Mouse (Mus musculus): Measurements from ENCODE around the gene Ccng2.

Gene Ccng2

DNA sequence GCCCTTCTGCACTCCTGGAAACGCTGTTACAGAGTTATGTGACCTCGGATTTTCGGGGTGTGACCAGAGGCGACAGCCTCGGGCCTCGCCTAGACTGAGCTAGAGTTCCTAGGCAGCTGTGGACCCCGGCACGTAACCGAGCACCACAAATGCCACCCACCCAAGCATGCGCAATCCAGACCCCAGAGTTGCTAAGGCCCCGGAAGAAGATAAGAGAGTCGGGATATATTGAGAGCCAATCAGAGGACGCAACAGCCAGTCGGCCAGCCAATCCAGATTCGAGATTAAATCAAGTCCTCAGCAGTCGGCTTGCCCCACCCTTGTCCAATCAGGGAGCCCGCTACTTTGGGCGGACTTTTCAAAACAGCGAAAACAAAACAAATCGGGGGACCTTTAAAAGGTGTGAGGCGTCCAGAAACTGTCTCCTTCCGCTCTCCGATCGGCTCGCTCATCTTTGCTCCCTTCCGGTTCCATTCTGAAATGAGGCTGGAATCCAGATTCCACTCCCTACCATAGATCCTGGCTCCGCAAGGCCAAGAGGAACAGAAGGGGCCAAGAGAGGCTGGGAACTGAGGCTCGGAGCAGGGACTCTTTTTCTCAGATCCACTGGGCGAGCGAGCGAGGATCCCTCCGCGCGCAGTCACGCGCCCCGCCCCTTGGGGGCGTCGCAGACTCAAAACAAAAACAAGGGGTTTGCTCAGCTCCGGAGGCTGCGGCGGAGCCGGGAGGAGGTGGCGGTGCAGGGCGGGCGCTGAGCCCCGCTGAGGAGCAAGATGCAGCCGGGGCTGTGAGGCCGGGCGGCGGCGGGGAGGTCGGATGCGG is at the start of gene Ccng2:
Ccng2 (plus strand) TSS at position 375 of the 822 bp plus-strand sequence.
- DNase-seq (ENCODE audit: low read depth, low spot score): peak; percentile 100

DNA sequence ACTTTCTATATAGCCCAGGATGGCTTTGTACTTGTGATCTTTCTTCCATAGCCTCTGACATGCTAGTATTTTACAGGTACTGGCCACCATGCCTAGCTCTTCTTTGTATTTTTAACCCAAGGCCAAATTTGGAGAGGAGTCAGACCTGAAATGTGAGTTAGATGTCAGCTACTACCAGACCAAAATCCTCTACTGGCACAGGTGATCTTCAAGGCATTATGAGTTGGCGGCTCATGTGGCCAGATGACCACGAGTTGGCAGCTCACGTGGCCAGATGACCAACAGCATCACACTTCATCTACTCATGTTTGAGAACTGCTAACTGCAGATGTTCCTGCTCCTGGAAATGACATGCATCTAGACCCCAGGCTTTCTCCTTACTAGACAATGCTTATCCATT is 48.7 kb upstream of the Ccng2 start:
- DNase-seq (ENCODE audit: low read depth, low spot score): no peak

DNA sequence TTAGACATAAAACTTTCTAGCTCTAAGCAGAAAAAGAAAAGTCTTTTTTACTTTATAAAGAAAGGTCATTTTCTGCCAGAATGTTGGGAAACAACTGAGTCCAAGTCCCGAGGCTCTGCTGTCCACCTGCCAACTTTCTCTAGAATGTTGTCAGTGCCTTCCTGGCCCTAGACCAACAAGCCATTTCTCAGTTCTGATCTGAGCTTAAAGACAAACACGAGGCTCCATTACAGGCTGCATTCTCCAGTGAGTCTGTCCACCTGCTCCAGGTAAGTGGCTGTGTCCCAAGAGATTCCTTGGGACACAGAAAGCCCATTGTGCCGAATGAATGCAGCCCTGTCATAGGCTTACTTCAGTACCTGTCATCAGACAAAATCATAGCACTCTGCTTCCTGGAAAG is 45.4 kb upstream of the Ccng2 start:
- DNase-seq (ENCODE audit: low read depth, low spot score): no peak

DNA sequence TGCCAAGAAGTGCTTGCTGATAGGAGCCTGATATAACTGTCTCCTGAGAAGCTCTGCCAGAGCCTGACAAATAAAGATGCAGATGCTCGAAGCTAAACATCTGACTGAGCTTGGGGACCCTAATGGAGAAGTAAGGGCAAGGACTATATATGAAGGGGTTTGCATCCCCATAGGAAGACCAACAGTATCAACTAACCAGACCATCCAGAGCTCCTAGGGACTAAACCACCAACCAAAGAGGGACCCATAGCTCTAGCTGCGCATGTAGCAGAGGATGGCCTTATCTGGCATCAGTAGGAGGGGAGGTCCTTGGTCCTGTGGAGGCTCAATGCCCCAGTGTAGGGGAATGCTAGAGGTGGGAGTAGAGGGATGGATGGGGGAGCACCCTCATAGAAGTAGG is 42.5 kb upstream of the Ccng2 start:
- no peak for DNase-seq (ENCODE audit: low read depth, low spot score)

DNA sequence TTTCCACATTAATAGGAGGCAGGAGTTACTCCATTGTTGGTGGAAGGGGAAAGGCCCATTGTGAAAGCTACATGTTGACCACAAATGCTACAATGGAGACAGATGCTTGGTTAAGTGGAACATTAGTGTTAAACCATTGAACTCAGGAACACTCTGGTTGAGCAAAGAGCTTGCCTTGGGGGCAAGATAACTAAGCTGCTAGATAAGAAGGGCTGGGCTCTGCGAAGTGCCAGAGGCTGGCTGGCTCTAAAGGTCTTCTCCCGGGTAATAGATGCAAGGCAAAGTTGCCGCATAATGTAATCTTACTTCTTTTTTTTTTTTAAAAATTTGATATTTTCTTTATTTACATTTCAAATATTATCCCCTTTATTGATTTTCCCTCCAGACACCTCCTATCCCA is 39.9 kb upstream of the Ccng2 start:
- DNase-seq (ENCODE audit: low read depth, low spot score): no peak

DNA sequence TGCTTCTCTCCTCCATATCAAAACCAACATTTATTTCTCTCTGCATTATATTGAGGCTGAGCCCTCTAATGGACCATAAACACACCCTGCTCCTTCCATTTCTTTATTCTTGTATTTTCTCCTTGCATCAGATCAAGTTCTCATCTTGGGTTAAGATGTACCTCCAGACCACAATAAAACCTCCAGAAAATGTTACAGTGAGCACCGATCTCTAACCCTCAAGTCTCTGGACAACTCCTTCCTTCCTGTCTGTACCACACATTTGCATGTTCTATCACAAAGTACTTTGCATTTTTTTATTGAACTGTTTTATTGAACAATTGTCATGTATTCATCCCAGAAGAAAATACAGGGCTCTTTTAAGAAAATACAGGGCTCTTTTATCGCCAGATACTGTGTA is 37.5 kb upstream of the Ccng2 start:
- peak; percentile 25 for DNase-seq (ENCODE audit: low read depth, low spot score)

DNA sequence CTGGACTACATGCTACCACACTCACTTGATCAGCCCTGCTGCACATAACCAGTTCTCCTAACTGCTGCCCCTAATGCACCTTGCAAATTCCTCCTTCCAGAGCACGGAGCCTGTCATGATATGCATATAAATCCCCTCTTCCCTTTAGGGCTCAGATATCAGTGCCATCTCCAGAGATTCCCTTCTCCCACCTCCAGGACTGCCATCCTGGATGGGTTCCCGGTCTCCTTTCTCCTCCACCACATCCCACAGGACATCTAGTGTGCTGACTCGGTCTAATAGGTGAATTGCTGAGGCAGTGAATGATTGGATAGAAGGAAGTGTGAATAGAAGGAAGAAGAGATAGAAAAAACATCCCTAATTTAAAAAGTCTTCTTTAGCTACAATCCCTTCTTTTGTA is 35.3 kb upstream of the Ccng2 start:
- no peak for DNase-seq (ENCODE audit: low read depth, low spot score)

DNA sequence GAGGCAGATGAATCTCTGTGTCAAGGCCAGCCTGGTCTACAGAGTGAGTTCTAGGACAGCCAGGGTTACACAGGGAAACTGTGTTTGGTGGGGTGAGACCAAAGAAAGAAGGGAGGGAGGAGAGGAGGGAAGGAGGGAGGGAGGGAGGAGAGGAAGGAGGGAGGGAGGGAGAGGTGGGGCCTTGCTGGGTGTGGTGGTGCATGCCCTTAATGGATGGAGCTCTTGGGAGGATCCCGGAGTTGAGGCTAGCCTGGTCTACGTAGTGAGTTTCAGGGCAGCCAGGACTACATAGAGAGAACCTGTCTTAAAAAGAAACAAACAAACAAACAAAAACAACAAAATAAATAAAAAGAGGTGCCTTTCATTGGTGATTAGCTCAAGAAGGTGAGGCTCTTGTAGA is 34.2 kb upstream of the Ccng2 start:
- no peak for DNase-seq (ENCODE audit: low read depth, low spot score)

DNA sequence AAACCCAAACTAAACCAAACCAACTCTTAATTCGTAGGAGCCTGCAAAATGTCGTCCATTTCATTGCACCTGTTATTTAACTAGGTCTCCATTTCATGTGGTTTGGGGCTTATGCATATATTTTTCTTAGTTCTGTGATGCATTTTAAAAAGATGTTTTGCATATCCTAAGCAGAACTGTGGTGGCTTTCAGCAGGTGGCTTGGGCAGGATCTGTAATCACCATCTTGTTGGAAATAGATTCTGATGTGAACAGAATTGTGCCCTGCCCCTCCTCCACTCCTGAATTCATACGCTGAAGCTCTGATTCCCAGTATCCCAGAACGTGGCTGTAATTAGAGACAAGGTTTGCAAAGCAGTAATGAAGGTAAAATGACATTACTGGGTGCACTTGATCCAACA is 32.9 kb upstream of the Ccng2 start:
- peak; percentile 78 for DNase-seq (ENCODE audit: low read depth, low spot score)

DNA sequence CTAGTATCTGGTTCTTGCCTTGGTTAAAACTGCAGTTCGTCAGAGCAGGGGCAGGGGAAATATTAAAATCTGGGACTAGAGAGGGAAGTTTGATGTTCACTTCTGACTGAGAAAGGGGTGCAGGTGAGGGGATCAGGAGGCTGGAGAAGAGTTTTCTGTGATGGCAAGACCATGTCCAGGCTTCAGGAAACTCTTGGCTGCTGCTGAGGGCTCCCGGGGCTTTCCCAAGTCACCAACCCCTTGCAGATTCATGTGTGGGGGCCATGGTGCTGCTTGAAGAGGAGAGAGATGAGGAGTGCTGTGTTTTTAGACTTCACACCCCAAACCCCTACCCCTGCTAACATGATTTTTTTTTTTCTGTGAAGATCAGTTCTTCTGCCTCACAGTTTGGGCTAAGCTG is 32.5 kb upstream of the Ccng2 start:
- peak; percentile 15 for DNase-seq (ENCODE audit: low read depth, low spot score)

DNA sequence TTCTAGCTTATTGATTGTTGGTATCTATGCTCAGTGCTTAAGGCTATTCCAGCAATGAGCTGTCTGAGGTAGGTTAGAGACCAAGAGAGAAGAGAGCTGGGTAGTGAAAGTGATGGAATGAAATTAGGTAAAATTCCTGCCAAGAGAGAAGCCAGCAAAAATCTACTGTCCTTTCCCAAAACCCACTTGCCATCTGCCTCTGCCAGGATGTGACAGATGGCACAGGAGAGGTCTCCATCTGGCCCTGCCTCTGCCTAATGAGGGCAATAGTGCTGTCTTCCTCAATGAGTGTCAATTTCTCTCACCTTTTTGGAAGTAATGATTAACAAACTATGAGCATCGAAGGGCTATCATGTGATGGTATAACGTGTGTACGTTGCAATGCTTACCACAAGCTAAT is 31.2 kb upstream of the Ccng2 start:
- DNase-seq (ENCODE audit: low read depth, low spot score): no peak

DNA sequence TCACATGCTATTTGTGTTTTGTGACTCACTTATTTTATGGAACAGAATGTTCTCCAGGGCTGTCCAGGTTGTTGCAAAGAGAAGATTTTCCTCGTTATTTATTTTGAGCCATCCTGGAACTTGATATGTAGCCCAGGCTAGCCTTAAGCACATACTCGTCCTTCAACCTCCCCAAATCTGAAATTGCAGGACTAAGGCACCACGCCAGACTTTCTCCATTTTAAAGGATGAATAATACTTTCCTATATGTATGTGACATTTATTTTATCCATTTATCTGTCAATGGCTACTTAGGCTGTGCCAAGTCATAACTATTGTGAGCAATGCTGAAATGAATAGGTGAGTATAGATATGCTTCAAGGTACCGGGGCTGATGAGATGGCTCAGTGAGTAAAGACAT is 30.5 kb upstream of the Ccng2 start:
- no peak for DNase-seq (ENCODE audit: low read depth, low spot score)

DNA sequence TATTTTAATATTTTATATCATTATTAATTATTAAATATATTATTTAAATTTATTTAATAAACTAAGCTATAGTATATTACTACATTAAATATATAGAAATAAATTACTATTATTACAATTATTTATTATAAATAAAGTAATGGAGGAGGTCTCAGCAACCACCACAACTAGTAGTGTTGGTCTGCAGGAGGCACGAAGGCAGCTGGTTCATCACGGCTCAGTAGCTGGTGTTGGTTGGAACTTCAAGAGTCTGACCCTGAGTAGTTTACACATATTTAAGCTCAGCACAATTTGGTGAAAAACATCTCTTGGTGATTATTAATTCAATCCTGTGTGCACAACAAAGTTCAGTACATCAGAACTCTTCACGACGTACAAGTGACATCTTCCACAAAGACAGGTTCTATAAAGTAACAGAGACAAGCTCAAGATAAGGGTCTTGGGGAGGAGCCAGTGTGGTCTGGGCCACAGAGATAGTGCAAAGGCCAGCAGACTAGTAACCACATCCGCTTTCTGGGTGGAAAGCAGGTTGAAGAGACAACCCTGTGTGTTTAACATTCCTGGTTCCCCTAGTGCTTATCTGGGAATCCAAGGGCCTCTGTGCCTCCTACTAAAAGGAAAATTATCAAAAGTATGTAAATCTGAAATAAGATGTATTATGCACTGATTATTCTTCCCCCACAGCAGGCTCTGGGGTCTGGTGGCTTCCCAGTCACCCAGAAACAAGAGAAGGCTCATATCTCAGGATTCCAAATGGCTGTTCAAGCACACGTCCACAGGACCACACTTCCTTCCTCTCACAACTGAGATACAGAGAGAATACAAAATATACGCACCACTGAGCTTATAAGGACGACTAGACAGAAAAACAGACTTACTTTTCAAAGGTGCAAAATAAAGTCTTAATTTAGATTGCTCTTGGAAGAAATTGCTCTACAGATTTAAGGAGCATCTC is 27.2 kb upstream of the Ccng2 start:
- no peak for DNase-seq (ENCODE audit: low read depth, low spot score)

DNA sequence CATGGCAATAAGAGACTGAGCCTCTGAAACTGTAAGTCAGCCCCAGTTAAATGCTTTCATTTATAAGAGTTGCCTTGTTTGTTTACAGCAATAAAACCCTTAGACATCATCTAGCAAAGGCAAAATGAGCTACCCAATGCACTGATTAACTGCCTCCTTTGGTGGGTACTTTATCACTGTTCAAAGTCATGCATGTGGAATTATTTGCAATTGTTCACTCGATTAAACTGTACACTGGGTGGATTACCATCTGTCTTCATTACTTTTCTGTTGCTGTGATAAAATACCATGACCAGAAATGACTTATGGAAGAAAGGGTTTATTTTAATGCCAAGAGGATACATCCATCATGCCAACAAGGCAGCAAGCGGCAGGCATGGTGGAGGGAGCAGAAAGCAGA is 21.8 kb upstream of the Ccng2 start:
- no peak for DNase-seq (ENCODE audit: low read depth, low spot score)

DNA sequence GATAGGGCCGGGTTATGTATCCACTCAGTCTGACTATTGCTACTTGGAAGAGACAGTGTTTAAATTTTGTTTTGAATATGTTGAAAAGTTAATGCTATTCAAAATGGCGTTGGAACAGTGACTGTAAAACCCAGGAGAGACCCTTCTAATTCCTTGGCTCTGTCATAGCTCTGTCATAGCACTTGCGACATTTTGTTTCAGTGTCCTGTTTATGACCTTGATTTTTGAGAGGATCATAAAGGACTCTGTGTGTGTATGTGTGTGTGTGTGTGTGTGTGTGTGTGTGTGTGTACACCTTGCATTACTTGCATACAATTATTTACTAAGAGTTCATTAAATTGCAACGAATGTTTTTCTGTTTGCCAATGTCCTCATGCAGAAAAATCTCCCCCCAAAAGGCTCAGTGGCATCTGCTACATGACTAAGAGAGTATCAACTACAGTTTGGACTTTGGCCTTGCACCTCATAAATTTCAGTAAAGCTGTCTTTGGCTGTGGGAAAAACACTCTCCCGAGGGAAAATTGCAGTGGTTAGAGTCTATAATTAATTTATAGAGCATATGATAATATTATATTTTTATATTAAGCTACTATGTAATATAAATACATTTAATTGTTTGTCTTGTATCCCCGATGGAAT is 17.0 kb upstream of the Ccng2 start:
- DNase-seq (ENCODE audit: low read depth, low spot score): no peak

DNA sequence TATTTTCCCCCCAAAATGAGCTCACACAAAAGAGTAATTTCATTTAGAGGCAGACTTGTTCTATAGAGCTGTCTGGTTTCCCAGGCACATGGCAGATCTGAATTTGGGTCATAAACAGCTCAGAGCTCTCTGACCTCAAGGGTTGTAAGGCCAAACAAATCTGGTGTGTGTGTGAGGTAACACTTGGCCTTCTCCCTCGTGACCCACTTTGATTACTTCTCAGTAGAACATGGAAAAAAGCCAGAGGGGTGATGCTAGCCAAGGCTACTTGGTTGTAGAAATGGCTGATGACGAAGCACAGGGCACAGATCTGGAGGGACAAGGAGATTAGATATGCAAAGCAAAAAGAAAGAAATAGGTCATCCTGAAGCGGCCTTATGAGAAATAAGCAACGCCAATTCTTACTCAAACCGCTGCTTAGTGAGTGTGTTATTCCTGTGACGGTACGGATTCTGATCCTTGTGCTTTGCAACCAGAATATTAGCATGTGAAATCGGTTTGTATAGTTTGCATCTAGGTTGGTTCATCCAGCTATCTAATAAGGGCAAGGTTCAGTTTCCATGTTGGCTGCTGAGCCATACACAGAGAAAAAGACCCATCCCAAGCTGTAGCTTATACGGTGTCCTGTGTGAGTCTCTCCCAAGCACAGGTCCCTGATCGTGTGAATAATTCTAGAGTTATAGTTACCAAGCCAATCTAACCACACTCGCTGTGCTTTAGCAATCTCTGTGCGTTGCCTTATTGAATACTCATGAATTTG is 15.9 kb upstream of the Ccng2 start:
- no peak for DNase-seq (ENCODE audit: low read depth, low spot score)

DNA sequence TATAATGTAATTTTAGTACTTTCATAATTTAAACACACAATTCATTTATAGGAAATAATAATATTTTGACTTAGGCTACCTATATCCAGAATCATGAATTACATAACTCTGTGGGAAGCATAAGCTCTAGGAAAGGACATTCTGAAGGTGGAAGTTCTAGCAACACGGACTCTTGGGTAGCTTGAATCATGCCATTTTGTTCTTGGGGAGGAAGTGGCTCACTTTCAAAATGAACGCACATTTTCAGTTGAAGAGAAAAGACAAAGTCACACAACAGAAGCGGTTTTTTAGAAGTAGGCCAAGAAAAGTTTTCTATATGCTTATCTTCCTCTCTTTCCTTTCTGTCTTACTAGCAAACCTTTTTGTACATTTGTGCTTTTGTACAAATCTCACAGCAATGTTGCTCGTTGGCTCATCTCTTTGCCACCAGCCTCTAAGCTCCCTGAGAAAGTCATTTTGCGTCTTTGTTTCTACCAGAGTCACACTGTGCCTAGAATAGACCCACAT is 11.2 kb upstream of the Ccng2 start:
- peak; percentile 72 for DNase-seq (ENCODE audit: low read depth, low spot score)

DNA sequence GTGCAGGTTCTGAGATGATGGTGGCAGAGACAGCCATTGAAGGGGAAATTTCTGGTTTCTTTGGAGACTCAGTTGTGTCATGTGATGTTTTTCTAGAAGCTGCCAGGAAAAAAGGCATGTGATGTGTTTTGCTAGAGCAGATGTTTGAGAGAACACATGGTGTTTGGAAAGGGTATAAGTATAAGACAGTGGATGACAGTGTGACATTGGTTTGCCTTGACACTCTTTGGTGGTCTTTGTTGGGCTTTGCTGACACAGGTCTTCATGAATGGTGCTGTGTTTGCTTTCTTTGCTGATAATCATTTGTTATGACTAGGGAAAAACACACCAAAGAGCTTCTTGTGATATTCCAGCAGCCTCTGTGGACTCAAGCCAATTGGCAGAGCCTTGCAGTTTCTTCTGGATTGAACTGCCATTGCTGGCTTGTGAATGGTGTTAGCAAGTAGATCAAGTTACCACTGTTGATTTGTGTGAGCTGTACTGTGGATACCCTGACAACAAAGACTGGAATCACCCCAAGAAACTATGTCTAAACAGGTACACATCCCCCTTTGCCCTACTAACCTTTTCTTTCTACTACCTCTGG is 10.1 kb upstream of the Ccng2 start:
- DNase-seq (ENCODE audit: low read depth, low spot score): no peak

DNA sequence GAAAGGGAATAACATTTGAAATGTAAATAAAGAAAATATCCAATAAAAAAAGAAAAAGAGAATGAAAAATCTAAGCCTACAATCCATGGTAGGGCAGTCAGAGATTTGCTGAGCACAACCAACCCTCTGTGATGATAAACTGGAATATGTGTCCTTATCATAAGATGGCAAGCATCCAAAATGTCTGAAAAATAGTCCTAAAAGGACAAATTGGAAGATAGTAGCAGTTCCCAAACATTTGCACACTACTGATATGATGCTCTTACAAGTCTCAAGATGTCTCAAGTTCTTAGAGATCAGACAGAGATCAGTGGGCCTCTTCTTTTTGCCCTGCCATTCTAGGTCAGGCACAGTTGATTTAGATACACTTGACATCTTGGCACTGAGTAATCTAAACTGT is 7.7 kb upstream of the Ccng2 start:
- no peak for DNase-seq (ENCODE audit: low read depth, low spot score)

DNA sequence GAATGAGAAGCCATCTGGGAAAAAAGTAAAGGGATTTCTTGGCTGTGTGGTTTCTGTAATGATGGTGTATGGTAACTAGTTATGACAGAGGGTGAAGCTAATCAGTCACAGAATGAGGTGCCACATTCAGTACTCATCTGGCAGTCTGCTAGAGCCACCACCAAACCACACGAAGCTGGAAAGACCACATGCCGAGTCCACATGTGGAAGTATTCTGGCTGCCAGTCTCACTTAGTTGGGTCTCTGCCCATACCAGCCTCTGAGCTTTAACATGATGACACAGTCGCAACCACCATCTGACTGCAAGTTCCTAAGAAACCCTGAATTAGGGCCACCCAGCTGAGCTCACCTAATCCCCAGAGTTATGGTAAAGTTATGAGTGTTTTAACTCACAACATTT is 6.1 kb upstream of the Ccng2 start:
- no peak for DNase-seq (ENCODE audit: low read depth, low spot score)

DNA sequence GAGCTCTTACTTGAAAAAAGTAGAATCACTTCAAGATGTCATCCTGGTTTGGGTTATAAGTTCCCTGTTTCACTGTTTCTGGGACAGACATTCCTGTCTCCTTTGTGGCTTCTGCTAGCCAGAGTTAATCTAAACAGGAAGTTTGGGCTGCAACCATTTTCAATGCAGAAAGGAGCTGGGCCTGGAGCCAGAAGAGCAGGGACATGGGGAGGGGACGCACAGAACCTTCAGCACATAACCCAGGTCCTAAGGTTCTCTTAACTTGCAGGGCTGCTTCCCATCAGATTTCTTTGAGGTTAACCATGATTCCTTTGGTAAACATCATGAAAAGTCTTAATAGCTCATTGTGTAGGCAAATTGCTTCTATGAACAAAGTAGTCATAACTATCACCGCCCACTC is 4.3 kb upstream of the Ccng2 start:
- DNase-seq (ENCODE audit: low read depth, low spot score): no peak

Measured in A20 (cell line).